Mouse (Mus musculus) left cerebral cortex, adult 11 months (tissue): ENCODE results near the gene Srd5a1.
"Not testable (repeated sequence)": the region's sequence is repeated elsewhere in the genome, so short reads cannot be mapped to it uniquely, and the experiment has no call there.

Experiments
- DNase-seq: peaks from one replicate; pipeline ENCODE4 v3.0.0; 2022; ENCODE audit warnings: low spot score

Gene Srd5a1

GRCm38 (mm10) chr13:69572594-69572993 is 38.6 kb downstream of the Srd5a1 start:
- no peak for DNase-seq

DNA sequence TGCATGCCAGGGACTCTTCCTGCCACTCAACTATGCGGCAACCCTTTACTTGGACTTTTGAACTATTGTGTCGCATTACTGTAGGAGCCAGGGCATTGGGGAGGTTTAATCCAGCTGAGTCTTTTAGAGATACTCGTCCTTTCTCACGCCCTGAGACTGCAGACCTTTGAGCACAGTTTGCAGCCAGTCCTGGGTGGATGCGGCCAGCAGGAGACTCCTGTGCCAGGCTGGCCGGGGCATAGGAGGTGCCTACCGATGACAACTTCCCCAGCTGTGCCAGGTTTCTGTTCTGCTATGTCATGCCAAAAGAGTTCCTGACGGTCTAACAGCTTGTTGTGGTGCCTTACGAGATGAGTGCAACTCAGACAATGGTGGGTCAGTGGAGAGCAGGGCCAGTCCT is 42.0 kb downstream of the Srd5a1 start:
- no peak for DNase-seq

DNA sequence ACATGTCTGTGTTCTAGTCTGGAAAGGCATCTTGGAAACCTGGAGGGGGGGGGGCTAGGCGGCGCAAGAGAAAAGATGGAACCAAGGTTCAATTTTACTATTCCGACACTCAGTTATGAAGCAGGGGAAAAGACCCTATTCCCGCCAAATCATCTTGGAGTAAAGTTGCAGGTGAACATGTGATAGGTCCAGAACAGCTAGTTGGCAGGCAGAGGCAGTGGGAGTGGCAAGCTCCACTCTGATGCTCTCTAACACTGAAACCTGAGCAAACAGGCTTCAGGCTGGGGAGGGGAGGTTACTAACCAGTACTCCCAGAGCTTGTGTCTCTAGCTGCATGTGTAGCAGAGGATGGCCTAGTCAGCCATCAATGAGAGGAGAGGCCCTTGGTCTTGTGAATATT is 45.8 kb downstream of the Srd5a1 start:
- DNase-seq = not testable (repeated sequence)

GRCm38 (mm10) chr13:69564573-69564972 is 46.7 kb downstream of the Srd5a1 start:
- DNase-seq = no peak

DNA sequence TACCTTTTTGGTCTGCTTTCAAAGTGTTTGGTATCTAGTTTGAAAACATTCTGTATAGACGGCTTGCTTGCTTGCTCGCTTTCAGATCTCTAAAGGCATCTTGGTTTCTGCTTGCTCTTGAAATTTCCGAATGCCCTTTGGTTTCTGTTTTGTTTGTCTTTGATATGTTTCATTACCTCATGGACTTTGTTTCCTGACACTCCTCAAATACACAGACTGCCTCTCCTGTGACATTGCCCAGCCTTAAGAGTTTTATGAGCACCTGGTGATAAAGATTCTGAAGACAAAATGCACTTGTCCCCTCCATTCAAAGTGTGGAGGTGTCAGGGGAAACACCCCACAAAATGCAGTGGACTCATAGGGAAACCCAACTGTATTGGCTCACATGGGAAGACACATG is 47.3 kb downstream of the Srd5a1 start:
- no peak for DNase-seq

GRCm38 (mm10) chr13:69562654-69563574 is 48.3 kb downstream of the Srd5a1 start:
- DNase-seq = no peak

DNA sequence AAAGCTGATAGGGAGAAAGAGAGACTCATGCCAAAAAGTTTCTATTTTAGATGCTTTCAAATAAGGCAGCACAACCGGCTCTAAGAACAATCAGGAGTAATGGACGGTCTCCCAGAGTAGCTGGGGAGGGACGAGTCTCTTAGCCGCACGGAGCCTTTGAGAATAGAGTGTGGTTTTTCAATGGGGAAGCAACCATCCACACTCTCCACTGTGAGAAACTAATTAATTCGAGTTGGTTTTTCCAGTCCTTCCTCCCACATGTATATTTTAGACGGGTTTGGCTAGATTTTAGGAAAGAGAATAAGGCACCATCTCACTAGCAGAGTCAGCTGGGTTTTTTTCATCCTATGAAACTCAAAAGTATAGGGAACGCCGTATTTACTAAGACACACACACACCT is 49.2 kb downstream of the Srd5a1 start:
- no peak for DNase-seq

DNA sequence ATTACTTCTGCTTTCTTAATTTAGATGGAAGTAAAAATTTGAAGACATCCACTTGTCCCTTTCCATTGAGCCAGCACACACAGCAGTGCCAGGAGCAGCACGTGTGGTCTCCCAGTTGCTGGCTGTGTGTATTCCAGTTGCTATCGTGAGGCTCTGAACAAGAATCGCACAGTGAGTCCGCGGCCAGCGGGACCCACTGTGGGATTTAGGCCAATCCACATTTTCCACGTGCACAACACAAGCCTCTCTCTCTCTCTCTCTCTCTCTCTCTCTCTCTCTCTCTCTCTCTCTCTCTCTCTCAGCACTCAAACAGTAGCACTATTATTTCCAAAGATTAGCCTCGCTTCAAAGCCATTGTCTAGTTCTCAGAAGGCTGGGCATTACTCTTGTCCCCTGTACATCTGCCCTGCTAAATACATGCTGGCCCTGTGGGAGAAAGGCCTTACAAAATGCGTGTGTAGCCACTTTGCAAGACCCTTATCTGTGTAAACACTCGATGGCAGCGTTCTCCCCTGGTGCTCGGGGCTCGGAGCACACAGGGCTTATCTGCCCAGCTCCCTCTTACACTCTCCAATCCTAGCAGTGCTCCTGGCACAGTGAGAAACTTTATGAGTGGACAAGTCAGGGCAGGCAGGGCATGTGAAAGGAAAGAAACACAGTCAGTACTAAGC is 51.8 kb downstream of the Srd5a1 start:
- DNase-seq = no peak

- no peak for DNase-seq
Observed at GRCm38 (mm10) chr13:69558098-69558660, 53.1 kb downstream of the Srd5a1 start.

- DNase-seq = no peak
Observed at GRCm38 (mm10) chr13:69556728-69557127, 54.5 kb downstream of the Srd5a1 start.

DNA sequence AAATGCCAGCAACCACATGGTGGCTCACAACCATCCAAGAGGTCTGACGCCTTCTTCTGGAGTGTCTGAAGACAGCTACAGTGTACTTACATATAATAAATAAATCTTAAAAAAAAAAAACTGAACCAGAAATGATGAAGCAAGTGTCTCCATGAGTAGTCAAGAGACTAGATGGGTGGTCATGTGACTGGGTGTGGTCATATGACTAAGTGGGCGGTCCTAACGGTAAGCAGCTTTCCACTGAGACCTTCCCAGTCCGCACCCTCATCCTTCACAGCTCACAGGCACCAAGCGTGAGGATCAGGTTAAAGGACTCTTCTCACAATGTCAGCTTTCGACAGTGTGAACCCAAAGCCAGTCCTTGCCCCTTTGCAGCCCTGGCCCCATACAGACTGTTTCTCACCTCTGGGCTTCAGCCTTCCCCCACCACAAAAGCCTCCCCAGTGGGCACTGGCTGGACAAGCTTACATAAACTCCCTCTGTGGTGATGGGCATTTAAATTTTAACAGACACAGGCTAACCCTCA is 55.2 kb downstream of the Srd5a1 start:
- no peak for DNase-seq

DNA sequence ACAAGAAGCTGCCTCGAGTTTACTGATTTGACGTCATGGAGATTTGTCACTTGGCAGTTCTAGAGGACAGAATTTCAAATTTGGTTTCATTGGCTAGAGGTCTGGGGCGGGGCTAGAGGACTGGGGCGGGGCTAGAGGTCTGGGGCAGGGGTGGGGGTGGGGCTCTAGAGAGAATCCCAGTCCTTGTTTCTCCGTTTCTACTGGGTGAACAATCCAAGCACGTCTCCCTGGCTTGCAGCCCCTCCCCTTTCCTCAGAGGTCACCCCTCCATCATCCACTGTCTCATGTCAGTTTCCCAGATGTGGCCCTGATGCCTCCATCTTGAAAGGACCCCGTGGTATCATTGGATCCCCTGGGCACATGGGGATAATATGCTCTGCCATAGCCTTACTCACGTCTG is 56.2 kb downstream of the Srd5a1 start:
- no peak for DNase-seq

- no peak for DNase-seq
Observed at GRCm38 (mm10) chr13:69554255-69554654, 57.0 kb downstream of the Srd5a1 start.

DNA sequence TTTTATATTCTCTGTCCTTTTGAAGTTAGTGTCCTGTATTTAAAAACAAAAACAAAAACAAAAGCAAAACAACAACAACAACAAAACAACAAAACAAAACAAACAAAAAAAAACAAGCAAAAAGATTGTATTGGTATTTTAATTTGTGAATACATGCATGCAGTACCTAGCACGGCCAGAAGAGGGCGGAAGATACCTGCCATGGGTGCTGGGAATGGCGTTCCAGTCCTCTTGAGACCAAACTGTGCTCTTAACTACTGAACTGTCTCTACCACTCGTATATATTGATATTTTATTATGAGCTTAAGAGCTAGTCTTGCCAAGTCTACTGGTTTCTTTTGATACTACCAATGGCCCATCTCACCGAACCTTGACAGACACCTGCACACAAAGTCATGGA is 58.2 kb downstream of the Srd5a1 start:
- no peak for DNase-seq

GRCm38 (mm10) chr13:69550831-69551230 is 60.4 kb downstream of the Srd5a1 start:
- no peak for DNase-seq

DNA sequence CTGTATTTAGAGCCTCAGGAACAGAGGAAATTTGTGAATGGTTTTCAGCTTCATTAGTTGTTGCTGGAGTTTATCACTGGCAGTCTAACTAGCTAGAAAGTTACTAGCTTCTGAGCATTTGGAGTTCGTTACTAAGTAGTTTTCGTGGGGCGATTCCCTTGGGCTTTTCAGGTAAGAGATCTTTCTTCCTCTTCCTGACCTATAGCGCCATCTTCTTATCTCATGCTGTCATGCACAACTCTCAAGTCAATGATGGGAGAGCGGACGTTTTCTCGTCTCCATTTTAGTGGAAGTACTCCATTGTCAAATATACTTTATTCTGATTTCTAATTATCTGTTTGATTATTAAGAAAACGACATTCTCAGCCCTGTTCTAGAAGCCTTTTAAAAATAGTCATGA is 61.3 kb downstream of the Srd5a1 start:
- DNase-seq = no peak

GRCm38 (mm10) chr13:69547488-69548180 is 63.6 kb downstream of the Srd5a1 start:
- no peak for DNase-seq

GRCm38 (mm10) chr13:69545019-69545418 is 66.2 kb downstream of the Srd5a1 start:
- no peak for DNase-seq

GRCm38 (mm10) chr13:69543595-69543994 is 67.6 kb downstream of the Srd5a1 start:
- DNase-seq = no peak

GRCm38 (mm10) chr13:69542571-69543352 is 68.5 kb downstream of the Srd5a1 start:
- DNase-seq = no peak

DNA sequence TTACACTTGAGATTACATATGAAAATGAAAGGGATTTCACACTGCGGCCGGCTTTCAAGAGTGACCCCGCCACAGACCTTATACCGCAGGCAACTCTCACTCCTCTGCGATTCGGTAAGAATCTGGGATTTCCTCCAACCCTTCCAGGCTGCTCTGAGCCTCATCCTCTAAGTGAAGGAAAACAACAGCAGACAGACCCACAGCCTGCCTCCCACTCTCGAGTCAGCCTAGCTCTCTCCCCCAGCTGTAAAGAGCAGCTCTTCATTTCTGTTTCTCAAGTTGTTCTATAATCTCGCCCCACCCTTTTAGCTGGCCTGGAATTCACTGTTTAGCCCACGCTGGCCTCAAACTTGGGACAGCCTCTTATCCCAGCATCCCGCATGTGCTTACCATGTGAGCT is 69.5 kb downstream of the Srd5a1 start:
- no peak for DNase-seq
